Mouse (Mus musculus): ENCODE measurements around the gene Psmb3.

- TF ChIP-seq CTCF (IDR thresholded peaks at IDR 0.05; ENCODE audit: low read depth, low read length) = no peak
- TF ChIP-seq POLR2A (IDR thresholded peaks at IDR 0.05; ENCODE audit: insufficient read depth, low read length) = no peak
Observed at GRCm38 (mm10) chr11:97697199-97697890, 5.9 kb upstream of the Psmb3 start.

Measured in ES-Bruce4 (cell line).